Mouse (Mus musculus): ENCODE measurements at regions not wholly inside any gene's neighbourhood (a gene's known extent, or its start where the extent isn't known, plus 50 kb on each side); places are given as distances from the start of the nearest gene placed in this dataset.

DNA sequence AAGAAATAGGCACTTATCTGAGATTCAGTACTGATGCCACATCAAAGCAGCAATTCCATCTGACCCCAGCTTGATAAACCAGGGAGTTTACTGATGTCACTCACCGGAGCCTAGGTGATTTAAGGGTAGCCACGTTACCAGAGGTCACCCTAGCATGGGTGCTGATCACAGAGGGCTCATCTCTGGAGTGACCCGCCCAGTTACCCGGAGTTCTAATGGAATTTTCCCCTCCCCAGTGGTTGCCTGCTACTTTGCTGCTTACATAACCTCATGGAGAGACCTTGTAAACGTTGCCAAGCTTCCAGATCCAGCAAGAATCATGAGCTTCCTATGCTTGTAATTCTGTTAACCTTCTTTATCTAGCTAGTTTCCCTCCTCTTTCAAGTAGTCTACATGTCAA, 125.8 kb upstream of the Slc16a7 start:
- Histone ChIP-seq H3K36me3 (replicated peaks; ENCODE audit: control insufficient read depth, insufficient read depth, low read length) (no peaks in the 10 kb centered on the region), H3K27ac (ENCODE audit: low read depth) (no peak overlapping the region), H3K4me3 (ENCODE audit: low read depth, low read length) (no peak overlapping the region), H3K27me3 (ENCODE audit: control insufficient read depth, insufficient read depth, low read length) (no peaks in the 10 kb centered on the region), H3K4me2 (ENCODE audit: low read depth, low read length) (no peak overlapping the region), H3K4me1 (ENCODE audit: control insufficient read depth, insufficient read depth) (no peaks in the 10 kb centered on the region), H3K9me3 (replicated peaks; ENCODE audit: control insufficient read depth, low read length) (no peaks in the 10 kb centered on the region), H3K9ac (replicated peaks; ENCODE audit: low read depth, low read length) (no peak overlapping the region)
- no peak for ATAC-seq (ENCODE audit: insufficient read depth, low read depth)
- DNase-seq (ENCODE audit: low spot score) = no peak
- TF ChIP-seq EP300 (IDR thresholded peaks at IDR 0.05; ENCODE audit: low read depth) (no peak), CTCF (IDR thresholded peaks at IDR 0.05; ENCODE audit: low read depth) (no peak)
- 57% methylated on average over 5 of the region's 5 CpGs for WGBS

DNA sequence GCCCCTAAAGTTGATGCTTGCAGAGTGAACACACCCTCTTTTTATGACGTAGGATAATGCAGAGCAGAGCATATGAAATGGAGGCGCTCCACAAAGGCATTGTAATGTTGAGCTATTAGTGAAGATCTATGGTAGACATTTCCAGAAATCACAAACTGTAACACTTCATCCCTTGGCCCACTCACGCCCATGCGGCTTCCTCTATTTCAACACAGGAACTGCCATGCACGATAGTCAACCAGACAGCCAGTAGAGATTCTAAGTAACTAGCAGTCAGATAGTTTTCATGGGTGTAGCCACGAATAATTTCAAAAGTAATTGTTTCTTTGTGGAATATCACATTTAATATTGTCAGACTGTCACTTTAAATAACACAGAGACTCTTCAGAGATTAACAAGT, 141.6 kb upstream of the Slc16a7 start:
- 74% methylated on average over 6 of the region's 6 CpGs for WGBS
- Histone ChIP-seq H3K9ac (replicated peaks; ENCODE audit: low read depth, low read length) (no peak overlapping the region), H3K4me3 (ENCODE audit: low read depth, low read length) (no peak overlapping the region)

DNA sequence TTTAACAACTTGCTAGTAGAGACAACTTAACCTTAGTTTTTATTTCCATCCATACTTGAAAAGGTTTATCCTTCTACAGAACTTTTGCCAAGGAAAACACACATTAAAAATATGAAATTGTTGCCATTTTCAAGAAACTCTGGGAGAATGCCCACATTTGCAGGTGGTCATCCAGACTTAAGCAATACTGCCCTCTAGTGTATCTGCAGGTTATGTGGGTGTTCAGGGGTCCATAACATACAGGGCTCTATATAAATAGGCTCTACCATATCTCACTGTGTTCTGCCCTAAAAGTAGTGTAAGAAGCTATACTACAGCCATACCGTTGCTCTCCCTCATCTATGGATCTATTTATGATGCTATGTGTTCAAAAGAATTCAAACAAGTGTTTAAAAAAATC, 149.1 kb upstream of the Slc16a7 start:
- TF ChIP-seq CTCF (IDR thresholded peaks at IDR 0.05; ENCODE audit: low read depth) = peak; percentile 73
- no peak for TF ChIP-seq EP300 (IDR thresholded peaks at IDR 0.05; ENCODE audit: low read depth)
- peak; percentile 16 for DNase-seq (ENCODE audit: low spot score)
- H3K27me3 ChIP-seq (ENCODE audit: control insufficient read depth, insufficient read depth, low read length) = no peaks in the 10 kb centered on the region
- no peaks in the 10 kb centered on the region for H3K9me3 ChIP-seq (replicated peaks; ENCODE audit: control insufficient read depth, low read length)
- no peak overlapping the region for H3K9ac ChIP-seq (replicated peaks; ENCODE audit: low read depth, low read length)
- no peaks in the 10 kb centered on the region for H3K4me1 ChIP-seq (ENCODE audit: control insufficient read depth, insufficient read depth)
- ATAC-seq (ENCODE audit: insufficient read depth, low read depth) = no peak
- no peak overlapping the region for H3K27ac ChIP-seq (ENCODE audit: low read depth)
- no peak overlapping the region for H3K4me2 ChIP-seq (ENCODE audit: low read depth, low read length)
- no peak overlapping the region for H3K4me3 ChIP-seq (ENCODE audit: low read depth, low read length)
- no peaks in the 10 kb centered on the region for H3K36me3 ChIP-seq (replicated peaks; ENCODE audit: control insufficient read depth, insufficient read depth, low read length)
- WGBS = 55% methylated on average over 1 of the region's 1 CpGs

More for the DNA sequence above, 141.6 kb upstream of the Slc16a7 start:
- Histone ChIP-seq H3K36me3 (replicated peaks; ENCODE audit: control insufficient read depth, insufficient read depth, low read length) (no peaks in the 10 kb centered on the region), H3K27me3 (ENCODE audit: control insufficient read depth, insufficient read depth, low read length) (no peaks in the 10 kb centered on the region), H3K27ac (ENCODE audit: low read depth) (no peak overlapping the region), H3K9me3 (replicated peaks; ENCODE audit: control insufficient read depth, low read length) (no peaks in the 10 kb centered on the region), H3K4me1 (ENCODE audit: control insufficient read depth, insufficient read depth) (no peaks in the 10 kb centered on the region), H3K4me2 (ENCODE audit: low read depth, low read length) (no peak overlapping the region)
- ATAC-seq (ENCODE audit: insufficient read depth, low read depth) = no peak
- TF ChIP-seq EP300 (IDR thresholded peaks at IDR 0.05; ENCODE audit: low read depth) (no peak), CTCF (IDR thresholded peaks at IDR 0.05; ENCODE audit: low read depth) (no peak)
- no peak for DNase-seq (ENCODE audit: low spot score)

DNA sequence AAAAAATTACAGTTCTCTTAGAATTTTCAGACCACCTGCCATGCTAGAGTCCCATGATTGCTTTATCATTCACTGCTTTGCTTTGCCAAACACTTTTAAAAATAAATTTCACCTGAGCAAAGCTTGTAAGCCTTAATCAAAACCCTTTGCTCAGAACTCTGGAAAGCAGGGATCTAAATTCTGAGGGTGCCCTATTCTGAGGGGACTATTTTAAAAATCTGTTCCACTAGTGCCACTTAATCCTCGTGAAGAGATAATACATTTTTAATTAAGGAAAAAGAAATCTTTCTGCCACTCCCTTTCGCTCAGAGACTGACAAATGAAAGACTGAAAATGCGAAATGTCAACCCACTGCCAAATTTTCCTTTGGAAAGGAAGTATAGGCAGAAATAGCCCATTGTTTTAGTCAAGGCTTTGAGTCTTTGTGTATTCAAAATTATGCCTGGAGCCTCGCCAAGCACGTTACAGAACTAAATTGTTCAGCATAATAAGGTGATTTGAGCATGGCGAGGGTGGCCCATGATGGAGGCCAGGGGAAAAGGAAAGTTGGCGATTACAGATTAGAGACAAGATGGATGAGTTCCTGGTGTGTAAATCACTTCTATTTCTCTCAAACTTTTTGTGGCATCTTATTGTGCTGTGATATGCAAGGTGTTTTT, 197.4 kb upstream of the Slc16a7 start:
- no peak overlapping the region for H3K4me2 ChIP-seq (ENCODE audit: low read depth, low read length)
- H3K4me3 ChIP-seq (ENCODE audit: low read depth, low read length) = no peak overlapping the region
- no peaks in the 10 kb centered on the region for H3K27me3 ChIP-seq (ENCODE audit: control insufficient read depth, insufficient read depth, low read length)
- WGBS = 55% methylated on average over 7 of the region's 7 CpGs
- H3K9ac ChIP-seq (replicated peaks; ENCODE audit: low read depth, low read length) = no peak overlapping the region
- DNase-seq (ENCODE audit: low spot score) (no peak), ATAC-seq (ENCODE audit: insufficient read depth, low read depth) (no peak)
- H3K36me3 ChIP-seq (replicated peaks; ENCODE audit: control insufficient read depth, insufficient read depth, low read length) = no peaks in the 10 kb centered on the region
- no peak overlapping the region for H3K27ac ChIP-seq (ENCODE audit: low read depth)
- no peaks in the 10 kb centered on the region for H3K4me1 ChIP-seq (ENCODE audit: control insufficient read depth, insufficient read depth)
- TF ChIP-seq CTCF (IDR thresholded peaks at IDR 0.05; ENCODE audit: low read depth) (no peak), EP300 (IDR thresholded peaks at IDR 0.05; ENCODE audit: low read depth) (no peak)
- no peaks in the 10 kb centered on the region for H3K9me3 ChIP-seq (replicated peaks; ENCODE audit: control insufficient read depth, low read length)

DNA sequence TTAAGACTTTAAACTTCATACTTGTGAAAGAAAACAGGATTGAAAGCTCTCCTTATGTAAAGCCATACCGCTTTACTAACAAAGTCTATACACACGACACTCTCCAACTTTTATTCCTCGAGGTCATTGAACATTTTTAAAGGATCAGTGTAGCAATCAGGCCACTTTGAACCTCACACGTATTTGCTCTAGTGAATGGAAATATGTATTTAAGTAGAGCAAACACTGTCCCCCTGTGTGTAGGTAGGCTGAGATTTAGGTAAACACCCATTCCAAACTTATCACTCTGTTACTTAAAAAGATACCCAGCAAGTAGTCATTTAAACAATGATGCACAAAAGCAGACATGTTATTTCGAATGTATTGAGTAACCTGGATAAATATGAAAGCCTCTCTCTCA, 203.7 kb upstream of the Slc16a7 start:
- Histone ChIP-seq H3K4me1 (ENCODE audit: control insufficient read depth, insufficient read depth) (no peaks in the 10 kb centered on the region), H3K4me2 (ENCODE audit: low read depth, low read length) (no peak overlapping the region), H3K27ac (ENCODE audit: low read depth) (no peak overlapping the region), H3K27me3 (ENCODE audit: control insufficient read depth, insufficient read depth, low read length) (no peaks in the 10 kb centered on the region), H3K36me3 (replicated peaks; ENCODE audit: control insufficient read depth, insufficient read depth, low read length) (no peaks in the 10 kb centered on the region), H3K9ac (replicated peaks; ENCODE audit: low read depth, low read length) (no peak overlapping the region), H3K4me3 (ENCODE audit: low read depth, low read length) (no peak overlapping the region), H3K9me3 (replicated peaks; ENCODE audit: control insufficient read depth, low read length) (no peaks in the 10 kb centered on the region)
- TF ChIP-seq CTCF (IDR thresholded peaks at IDR 0.05; ENCODE audit: low read depth) (no peak), EP300 (IDR thresholded peaks at IDR 0.05; ENCODE audit: low read depth) (no peak)
- DNase-seq (ENCODE audit: low spot score) (no peak), ATAC-seq (ENCODE audit: insufficient read depth, low read depth) (no peak)
- WGBS = 70% methylated on average over 5 of the region's 5 CpGs

Measured in heart, postnatal 0 days (tissue).